Mouse (Mus musculus) CH12.LX (cell line): ENCODE measurements around the gene Gm8369. TPM values are rescaled to one million over a fixed set of nuclear protein-coding genes. Genes with fewer than 3 reads are reported as not detected.
"Not testable (repeated sequence)": the region's sequence is repeated elsewhere in the genome, so short reads cannot be mapped to it uniquely, and the experiment has no call there.

Experiments
- DNase-seq: peaks from one replicate; pipeline ENCODE4 v3.0.0-alpha.2; 2013; ENCODE audit errors: extremely low read depth
- H3K27ac ChIP-seq: 2 replicates; pipeline ENCODE4 v1.5.1; 2012; ENCODE audit warnings: low read depth, mild to moderate bottlenecking, control low read depth, moderate library complexity; ENCODE audit not compliant: insufficient read depth
- H3K27me3 ChIP-seq: replicated peaks from 2 replicates; pipeline ENCODE3; 2012; ENCODE audit warnings: inconsistent platforms
- H3K36me3 ChIP-seq, 2 experiments: replicated peaks in 1 of 2; 2 replicates each; pipeline versions ENCODE3 to v1.6.1; 2012; ENCODE audit warnings: inconsistent platforms in 1 of 2, low read length in 1 of 2, mild to moderate bottlenecking in 1 of 2, mixed read lengths in 1 of 2, moderate library complexity in 1 of 2; ENCODE audit not compliant: control insufficient read depth in 1 of 2, insufficient read depth in 1 of 2
- H3K4me1 ChIP-seq, 2 experiments: 2 replicates each; pipeline ENCODE4 v1.6.1; 2012; ENCODE audit warnings: inconsistent platforms in 1 of 2, moderate library complexity in 1 of 2; ENCODE audit not compliant: insufficient read depth in 2 of 2, control insufficient read depth in 1 of 2
- H3K4me2 ChIP-seq: 2 replicates; pipeline ENCODE4 v1.6.1; 2012; ENCODE audit warnings: low read depth, mild to moderate bottlenecking, control low read depth; ENCODE audit not compliant: poor library complexity, insufficient read depth, severe bottlenecking
- H3K4me3 ChIP-seq, 3 experiments: fragments of 150-350 bp in 1 of 3; sonication (generic) in 1 of 3; replicated peaks in 1 of 3; 2 replicates each; pipeline versions ENCODE3 to v1.5.1; 2011 to 2012; ENCODE audit warnings: low read depth in 2 of 3, low read length in 2 of 3, mild to moderate bottlenecking in 2 of 3, moderate library complexity in 2 of 3, control low read depth in 1 of 3, improper control_type of control experiment in 1 of 3, inconsistent platforms in 1 of 3, mixed read lengths in 1 of 3; ENCODE audit not compliant: poor library complexity in 1 of 3
- H3K79me2 ChIP-seq: replicated peaks from 2 replicates; pipeline ENCODE4 v1.6.1; 2012; ENCODE audit warnings: mild to moderate bottlenecking, moderate library complexity; ENCODE audit not compliant: control insufficient read depth, poor library complexity, insufficient read depth, severe bottlenecking; ENCODE audit errors: extremely low read depth
- H3K9ac ChIP-seq: 2 replicates; pipeline ENCODE4 v1.6.1; 2012; ENCODE audit warnings: low read depth, mild to moderate bottlenecking, control low read depth, moderate library complexity; ENCODE audit not compliant: insufficient read depth
- H3K9me3 ChIP-seq: replicated peaks from 2 replicates; pipeline ENCODE3; 2012; ENCODE audit warnings: low read length, inconsistent platforms, mixed read lengths
- BHLHE40 ChIP-seq: IDR thresholded peaks from 2 replicates; pipeline ENCODE4 v1.6.1; 2011; ENCODE audit warnings: mild to moderate bottlenecking, low read depth, low read length, improper control_type of control experiment
- CTCF ChIP-seq, 2 experiments: IDR thresholded peaks in 1 of 2; conservative IDR thresholded peaks in 1 of 2; 2 replicates each; pipeline ENCODE4 v1.5.1; 2011 to 2012; ENCODE audit warnings: low read depth in 2 of 2, low read length in 2 of 2, improper control_type of control experiment in 1 of 2, inconsistent platforms in 1 of 2, mild to moderate bottlenecking in 1 of 2, moderate library complexity in 1 of 2
- E2F4 ChIP-seq: IDR thresholded peaks from 2 replicates; pipeline ENCODE4 v1.6.1; 2011; ENCODE audit warnings: low read depth, low read length, improper control_type of control experiment; ENCODE audit not compliant: insufficient replicate concordance
- EP300 ChIP-seq: IDR thresholded peaks from 2 replicates; pipeline ENCODE4 v1.6.1; 2011; ENCODE audit warnings: low read length, improper control_type of control experiment
- ETS1 ChIP-seq: conservative IDR thresholded peaks from 2 replicates; pipeline ENCODE4 v1.6.1; 2012; ENCODE audit warnings: low read depth, mild to moderate bottlenecking, inconsistent platforms, low read length, improper control_type of control experiment, moderate library complexity
- GABPA ChIP-seq: IDR thresholded peaks from 2 replicates; pipeline ENCODE4 v1.6.1; 2012; ENCODE audit warnings: low read depth, low read length, improper control_type of control experiment, inconsistent platforms; ENCODE audit not compliant: insufficient replicate concordance
- HCFC1 ChIP-seq: IDR thresholded peaks from 2 replicates; pipeline ENCODE4 v1.6.1; 2012; ENCODE audit warnings: low read depth, mild to moderate bottlenecking, inconsistent platforms, low read length, improper control_type of control experiment
- IRF4 ChIP-seq: IDR thresholded peaks from 2 replicates; pipeline ENCODE4 v1.6.1; 2014; ENCODE audit warnings: low read depth, mild to moderate bottlenecking, inconsistent platforms, low read length, improper control_type of control experiment
- JUND ChIP-seq: conservative IDR thresholded peaks from 2 replicates; pipeline ENCODE4 v1.6.1; 2011; ENCODE audit warnings: low read depth, low read length, improper control_type of control experiment
- MAX ChIP-seq: IDR thresholded peaks from 2 replicates; pipeline ENCODE4 v1.6.1; 2011; ENCODE audit warnings: low read length, improper control_type of control experiment
- MAZ ChIP-seq: IDR thresholded peaks from 2 replicates; pipeline ENCODE4 v1.6.1; 2012; ENCODE audit warnings: low read depth, mild to moderate bottlenecking, inconsistent platforms, low read length, improper control_type of control experiment, moderate library complexity
- MEF2A ChIP-seq: IDR thresholded peaks from 2 replicates; pipeline ENCODE4 v1.6.1; 2014; ENCODE audit warnings: low read depth, mild to moderate bottlenecking, inconsistent platforms, low read length, improper control_type of control experiment, borderline replicate concordance
- NELFE ChIP-seq: IDR thresholded peaks from 2 replicates; pipeline ENCODE4 v1.6.1; 2011; ENCODE audit warnings: low read depth, low read length, improper control_type of control experiment
- PAX5 ChIP-seq: IDR thresholded peaks from 2 replicates; pipeline ENCODE4 v1.6.1; 2012; ENCODE audit warnings: low read length, inconsistent platforms, mixed read lengths
- POLR2A ChIP-seq: IDR thresholded peaks from 2 replicates; pipeline ENCODE4 v1.6.1; 2011; ENCODE audit warnings: low read depth, mild to moderate bottlenecking, improper control_type of control experiment, low read length
- RAD21 ChIP-seq: IDR thresholded peaks from 2 replicates; pipeline ENCODE4 v1.6.1; 2011; ENCODE audit warnings: low read depth, mild to moderate bottlenecking, low read length, improper control_type of control experiment, moderate library complexity
- TBP ChIP-seq: conservative IDR thresholded peaks from 2 replicates; pipeline ENCODE4 v1.6.1; 2011; ENCODE audit warnings: low read depth, low read length, improper control_type of control experiment
- TCF12 ChIP-seq: IDR thresholded peaks from 2 replicates; pipeline ENCODE4 v1.6.1; 2014; ENCODE audit warnings: low read depth, mild to moderate bottlenecking, inconsistent platforms, low read length, improper control_type of control experiment
- UBTF ChIP-seq: IDR thresholded peaks from 2 replicates; pipeline ENCODE4 v1.6.1; 2012; ENCODE audit warnings: low read depth, mild to moderate bottlenecking, inconsistent platforms, low read length, improper control_type of control experiment, moderate library complexity
- ZC3H11A ChIP-seq: IDR thresholded peaks from 2 replicates; pipeline ENCODE4 v1.6.1; 2012; ENCODE audit warnings: low read depth, mild to moderate bottlenecking, inconsistent platforms, low read length, improper control_type of control experiment
- ZMIZ1 ChIP-seq: IDR thresholded peaks from 2 replicates; pipeline ENCODE4 v1.6.1; 2012; ENCODE audit warnings: low read depth, mild to moderate bottlenecking, inconsistent platforms, low read length, improper control_type of control experiment
- dilution Hi-C: fragments of 300-500 bp; cut with MboI; formaldehyde crosslinking; loops from 2 replicates; pipeline ENCODE4 v1.14.3; 2020; ENCODE audit warnings: low sequenced_read_pairs; ENCODE audit not compliant: extremely low pct_unique_long_range_greater_than_20kb, extremely low pct_ligation_motif_present
- in situ Hi-C: fragments of 300-500 bp; cut with MboI; formaldehyde crosslinking; loops from 3 replicates; pipeline ENCODE4 v1.14.3; 2019; ENCODE audit warnings: low sequenced_read_pairs, low pct_ligation_motif_present, low pct_unique_long_range_greater_than_20kb, mixed read lengths
- polyA plus RNA-seq: library from polyadenylated mRNA; unstranded; fragments of >175 nt; gene quantifications from 2 replicates; pipeline ENCODE4 v1.2.1, GENCODE M21; 2012; ENCODE audit warnings: low read depth; ENCODE audit not compliant: insufficient read length
- total RNA-seq, 2 experiments: library from RNA; depleted of rRNA; stranded (reverse); fragments of 300-350 nt in 1 of 2; fragments of >200 nt in 1 of 2; gene quantifications; 2 replicates each; pipeline ENCODE4 v1.2.3; 2012 to 2014

The Gm8369 gene
- total and polyA plus RNA-seq, 3 experiments = 1.2 to 4.3 (median 1.7) TPM

GRCm38 (mm10) chr19:11513458-11513857 lies 27.7 kb downstream of the Gm8369 start:
- in situ Hi-C loops (no loop called here), dilution Hi-C loops (no loop called here)
- no peak overlapping the region for H3K27ac ChIP-seq
- no peak overlapping the region for H3K4me3 ChIP-seq
- H3K4me1 ChIP-seq = peaks cover 2 to 30% of the 10 kb centered on the region in 2 experiments
- no peaks in the 10 kb centered on the region for H3K9me3 ChIP-seq
- no peak overlapping the region for H3K4me2 ChIP-seq
- DNase-seq = no peak
- no peaks in the 10 kb centered on the region for H3K36me3 ChIP-seq
- no peak for TF ChIP-seq BHLHE40
- TF ChIP-seq HCFC1 = no peak
- no peak for TF ChIP-seq JUND
- TF ChIP-seq NELFE = no peak
- no peak overlapping the region for H3K9ac ChIP-seq
- no peaks in the 10 kb centered on the region for H3K79me2 ChIP-seq
- no peaks in the 10 kb centered on the region for H3K27me3 ChIP-seq

- in situ Hi-C loops (no loop called here), dilution Hi-C loops (no loop called here)
- Histone ChIP-seq H3K4me2 (no peak within 1 kb of the TSS), H3K27me3 (no peaks in the 10 kb centered on the region), H3K79me2 (no peaks in the 10 kb centered on the region), H3K9me3 (no peaks in the 10 kb centered on the region), H3K4me1 (peaks cover 2 to 36% of the 10 kb centered on the region in 2 experiments), H3K36me3 (no peaks in the 10 kb centered on the region), H3K9ac (no peak within 1 kb of the TSS), H3K27ac (no peak within 1 kb of the TSS), H3K4me3 (no peak within 1 kb of the TSS)
- DNase-seq = no peak
- no peak for TF ChIP-seq IRF4
- TF ChIP-seq MEF2A = no peak
- TF ChIP-seq ZMIZ1 = no peak
- TF ChIP-seq POLR2A = no peak
- TF ChIP-seq TCF12 = no peak
- no peak for TF ChIP-seq GABPA
- no peak for TF ChIP-seq NELFE
- no peak for TF ChIP-seq HCFC1
- TF ChIP-seq ZC3H11A = no peak
- TF ChIP-seq TBP = no peak
- TF ChIP-seq, all 38 proteins: peak for 0
Measured at GRCm38 (mm10) chr19:11516246-11516645, 30.5 kb downstream of the Gm8369 start, which contains the start of gene Ms4a6b. Gene Ms4a6b (plus strand): TSS chr19:11516512.

- H3K79me2 ChIP-seq = no peaks in the 10 kb centered on the region
- no peak for DNase-seq
- H3K27ac ChIP-seq = no peak overlapping the region
- H3K4me3 ChIP-seq = no peak overlapping the region
- H3K9ac ChIP-seq = no peak overlapping the region
- H3K4me1 ChIP-seq = peaks cover 2 to 36% of the 10 kb centered on the region in 2 experiments
- no peaks in the 10 kb centered on the region for H3K36me3 ChIP-seq
- in situ Hi-C loops (no loop called here), dilution Hi-C loops (no loop called here)
- no peaks in the 10 kb centered on the region for H3K9me3 ChIP-seq
- H3K27me3 ChIP-seq = no peaks in the 10 kb centered on the region
- no peak for TF ChIP-seq E2F4
- TF ChIP-seq GABPA = no peak
- TF ChIP-seq EP300 = no peak
- TF ChIP-seq CTCF (conservative IDR thresholded peaks at IDR 0.05 in 1 of 2, IDR thresholded peaks at IDR 0.05 in 1 of 2; ENCODE audit: low read depth in 2 of 2, low read length in 2 of 2) = no peak
- no peak for TF ChIP-seq PAX5
- TF ChIP-seq ETS1 = no peak
- TF ChIP-seq MAX = no peak
- TF ChIP-seq RAD21 = no peak
- no peak for TF ChIP-seq MEF2A
- no peak for TF ChIP-seq MAZ
- no peak for TF ChIP-seq UBTF
- H3K4me2 ChIP-seq = no peak overlapping the region
Measured at GRCm38 (mm10) chr19:11516845-11517244, 31.1 kb downstream of the Gm8369 start.

GRCm38 (mm10) chr19:11517373-11517772 lies 31.6 kb downstream of the Gm8369 start:
- in situ Hi-C loops, dilution Hi-C loops, H3K79me2 ChIP-seq, H3K27me3 ChIP-seq, H3K27ac ChIP-seq, H3K36me3 ChIP-seq, H3K9me3 ChIP-seq, H3K4me2 ChIP-seq, H3K4me3 ChIP-seq, H3K9ac ChIP-seq, DNase-seq: not testable (repeated sequence)
- H3K4me1 ChIP-seq = peaks cover 2 to 36% of the 10 kb centered on the region in 2 experiments
